Mouse (Mus musculus): ENCODE measurements around the gene Gnao1.

Gene Gnao1

DNA sequence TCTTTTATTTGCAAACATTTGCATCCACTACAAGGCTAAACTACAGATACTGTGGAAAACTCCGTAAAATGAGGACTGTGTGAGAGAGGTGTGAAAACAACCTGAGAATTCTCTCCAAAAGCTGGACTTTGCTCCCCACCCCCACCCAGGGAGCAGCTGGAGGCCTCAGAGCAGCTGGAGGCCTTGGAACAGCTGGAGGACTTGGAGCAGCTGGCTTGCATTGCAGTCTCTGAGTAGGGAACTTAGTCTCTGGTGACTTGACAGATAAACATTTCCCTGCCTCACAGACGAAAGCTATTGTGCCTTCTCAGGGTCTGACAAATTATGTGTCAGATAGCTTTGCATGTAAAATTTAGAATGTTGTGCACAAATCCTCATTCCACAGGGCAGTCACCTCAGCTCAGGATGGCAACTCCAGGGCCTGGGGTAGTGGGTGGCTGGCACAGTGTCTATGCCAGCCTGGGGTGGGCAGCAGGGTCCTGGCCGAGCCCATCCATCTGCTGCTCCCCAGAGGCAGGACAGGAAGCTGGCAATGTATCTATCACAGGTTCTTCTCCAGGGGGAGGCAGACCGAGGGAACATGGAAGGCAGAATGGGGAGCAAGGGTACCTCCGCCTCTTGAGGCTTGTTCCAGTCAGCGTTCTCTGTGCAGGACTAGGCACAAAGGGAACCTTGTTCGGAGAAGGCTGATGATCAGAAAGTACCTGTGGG is 87.2 kb downstream of the Gnao1 start:
- WGBS = 61% methylated on average over 7 of the region's 7 CpGs

DNA sequence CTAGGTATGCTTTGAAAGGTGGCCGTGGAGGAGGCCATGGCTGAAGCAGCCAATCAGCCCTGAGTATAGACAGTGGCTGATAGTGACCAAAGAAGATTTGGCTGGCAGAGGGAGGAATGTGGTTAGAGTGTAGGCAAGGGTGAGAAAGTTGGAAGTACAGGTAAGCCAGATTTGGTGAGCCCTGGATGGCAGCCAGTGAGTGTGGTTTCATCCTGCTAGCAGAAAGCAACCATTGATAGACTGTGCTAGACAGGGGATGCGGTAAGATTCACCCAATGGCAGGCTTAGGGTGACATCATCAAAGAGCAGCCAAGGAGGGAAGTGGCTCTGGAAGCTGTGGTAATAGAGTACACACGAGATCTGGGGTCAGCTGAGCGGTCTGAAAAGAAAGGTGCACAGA is 88.8 kb downstream of the Gnao1 start:
- WGBS = 58% methylated on average over 4 of the region's 4 CpGs

DNA sequence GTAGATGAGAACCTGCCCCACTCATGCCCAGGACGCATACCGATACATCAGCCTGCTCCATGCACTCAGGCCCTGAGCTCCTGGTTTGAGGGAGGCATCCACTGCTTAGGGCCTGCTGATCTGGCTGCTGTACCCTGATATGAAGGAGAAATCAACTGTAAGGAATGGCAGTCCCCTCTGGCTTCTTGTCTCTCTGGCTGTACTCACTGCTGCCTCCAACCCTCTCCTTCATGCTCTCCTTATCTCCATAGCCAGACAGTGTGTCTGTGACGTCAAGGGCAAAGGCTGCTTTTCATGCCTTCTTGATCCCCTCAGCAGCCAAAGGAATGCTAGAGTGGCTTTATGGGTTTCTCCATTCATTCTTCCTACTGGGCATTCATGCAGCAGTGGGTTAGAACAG is 92.3 kb downstream of the Gnao1 start:
- 71% methylated on average over 3 of the region's 3 CpGs for WGBS

DNA sequence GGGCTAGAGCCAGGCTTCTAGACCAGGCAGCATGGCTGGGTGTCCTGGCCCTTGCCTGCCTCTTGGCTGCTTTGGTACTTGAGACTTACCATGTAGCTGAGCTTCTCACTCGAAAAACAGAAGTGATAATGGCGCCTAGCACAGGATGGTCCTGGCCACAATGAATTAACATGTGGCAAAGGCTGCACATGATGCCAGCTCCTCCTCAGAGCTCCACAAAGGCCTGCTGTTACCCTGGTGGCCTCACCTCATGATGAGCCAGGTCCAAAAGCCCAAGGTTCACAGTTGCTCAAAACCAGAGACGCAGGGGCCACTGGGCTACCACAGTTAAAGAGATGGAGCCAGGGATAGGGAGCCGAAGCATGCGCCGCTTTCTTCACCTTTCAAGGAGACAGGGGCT is 97.2 kb downstream of the Gnao1 start:
- WGBS = 78% methylated on average over 6 of the region's 6 CpGs

DNA sequence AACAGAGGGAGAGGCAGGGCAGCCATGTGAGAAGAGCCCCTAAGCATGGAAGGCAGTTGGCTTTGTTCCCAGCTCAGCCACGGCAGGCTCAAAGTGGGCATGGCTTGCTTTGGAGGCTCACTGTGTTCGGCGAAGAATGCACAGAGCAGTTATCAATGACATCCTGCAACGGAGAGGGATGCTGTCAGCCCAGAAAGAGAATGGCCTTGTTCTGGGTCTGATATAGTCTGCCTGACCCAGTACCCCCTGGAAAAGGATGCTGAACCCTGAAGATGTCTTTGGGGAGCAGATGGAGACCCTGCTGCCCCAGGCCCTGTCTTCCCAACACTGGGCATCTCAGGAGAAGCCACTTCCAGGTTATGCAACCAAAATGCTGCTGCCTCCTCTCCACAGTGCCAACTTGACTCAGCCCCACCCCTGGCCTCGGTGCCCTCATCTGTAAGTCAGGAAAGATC is 98.2 kb downstream of the Gnao1 start:
- 17% methylated on average over 5 of the region's 5 CpGs for WGBS

DNA sequence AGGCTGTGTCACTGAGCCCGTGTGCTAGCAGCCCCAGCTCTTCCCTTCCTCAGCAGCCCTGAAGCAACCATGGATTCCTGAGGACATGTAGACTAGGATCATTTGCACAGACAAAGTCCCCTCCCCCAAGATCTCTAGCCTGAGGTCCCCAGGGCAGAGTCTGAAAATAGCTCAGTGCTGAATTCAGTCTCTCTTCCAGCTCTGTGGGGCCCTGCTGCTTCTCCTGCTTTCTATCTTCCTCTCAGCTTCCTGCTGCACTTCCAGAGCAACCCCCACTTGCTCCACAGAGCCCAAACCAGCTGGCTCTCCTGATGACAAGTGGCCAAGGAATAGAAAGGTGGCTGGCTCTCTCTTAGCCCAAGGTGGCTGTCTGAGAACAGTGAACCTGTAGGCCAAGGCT is 98.8 kb downstream of the Gnao1 start:
- 9% methylated on average over 1 of the region's 1 CpGs for WGBS

DNA sequence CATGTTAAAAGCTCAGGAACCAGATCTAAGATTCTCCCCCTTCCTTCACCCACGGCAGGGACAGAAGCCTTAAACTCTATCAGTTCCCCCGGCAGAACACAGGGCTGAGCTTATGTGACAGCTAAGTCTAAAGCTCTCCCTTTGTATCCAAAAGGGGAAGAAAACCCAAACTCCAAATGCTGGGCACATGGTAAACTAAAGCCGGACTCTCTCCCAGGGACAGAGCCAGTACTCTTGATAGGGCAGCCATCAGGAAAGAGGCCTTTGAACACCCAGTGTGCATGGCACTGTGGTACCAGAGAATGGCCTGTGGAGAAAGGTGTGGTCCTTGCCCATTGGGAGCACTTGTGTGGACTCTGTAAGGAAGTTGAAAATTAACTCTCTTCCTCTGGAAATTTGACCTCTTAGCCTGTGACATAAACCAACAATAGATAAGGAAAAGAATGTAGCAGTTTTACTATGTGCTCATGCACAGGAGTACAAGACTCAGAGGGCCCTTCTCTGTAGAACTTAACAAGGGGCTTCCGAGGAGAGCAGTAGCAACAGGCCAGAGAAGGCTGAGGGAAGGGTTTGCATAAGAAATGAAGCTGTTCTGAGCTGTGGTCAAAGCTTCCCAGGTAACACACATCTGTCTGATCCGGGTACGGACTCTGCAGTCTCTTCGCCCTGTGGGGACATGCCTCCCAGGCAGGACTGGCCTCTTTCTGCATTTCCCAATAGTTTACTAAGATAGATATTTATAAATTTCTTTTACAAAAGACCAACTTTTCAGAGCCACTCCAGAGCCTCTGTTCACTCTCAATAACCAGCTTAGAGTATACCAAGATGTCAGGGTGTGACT is 102.2 kb downstream of the Gnao1 start:
- 68% methylated on average over 7 of the region's 7 CpGs for WGBS

DNA sequence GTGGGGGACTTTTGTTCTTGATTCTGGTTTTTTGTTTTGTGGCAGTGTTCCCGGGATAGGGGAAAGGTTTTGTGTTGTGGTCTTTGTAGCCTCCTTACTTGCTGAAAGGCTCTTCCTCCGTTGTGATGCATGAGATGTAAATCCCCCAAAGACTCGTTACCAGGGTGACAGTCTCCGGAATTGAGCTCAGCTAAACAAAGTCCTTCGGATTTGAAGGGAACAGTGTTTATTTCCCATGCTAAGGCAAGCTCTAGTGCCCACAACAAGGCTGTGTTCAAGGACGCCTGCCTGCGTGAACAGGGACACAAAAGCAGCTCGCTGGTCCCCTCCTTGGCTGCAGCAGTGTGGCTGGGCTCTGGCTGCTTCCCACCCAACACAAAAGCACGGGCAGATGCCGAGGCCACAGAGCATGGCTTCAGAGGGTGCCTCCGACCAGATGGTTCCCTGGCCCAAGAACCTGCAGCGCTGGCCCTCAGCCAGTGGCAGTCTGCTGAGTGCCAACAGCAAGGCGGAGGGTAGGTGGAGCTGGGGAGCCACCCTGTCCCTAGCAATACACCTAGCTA is 108.2 kb downstream of the Gnao1 start:
- 20% methylated on average over 13 of the region's 13 CpGs for WGBS

DNA sequence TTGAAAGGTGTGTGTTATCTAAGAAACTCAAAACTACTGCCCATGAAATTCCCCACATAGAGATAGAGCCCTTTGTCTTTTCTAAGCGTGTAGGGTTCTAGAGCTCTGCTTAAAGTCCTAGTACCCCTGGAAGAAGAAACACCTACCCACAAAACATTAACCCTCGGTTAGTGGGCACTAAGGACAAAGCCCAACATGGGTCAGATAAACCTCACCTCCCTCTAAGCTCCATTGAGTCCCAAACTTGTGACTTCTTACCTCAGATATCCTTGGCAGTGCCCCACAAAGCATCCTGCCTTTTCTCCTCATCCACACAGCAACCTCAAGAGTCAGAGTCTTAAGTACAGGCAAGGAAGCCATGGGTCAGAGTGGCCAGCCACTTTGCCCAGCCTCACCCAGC is 108.8 kb downstream of the Gnao1 start:
- WGBS = 54% methylated on average over 2 of the region's 2 CpGs

DNA sequence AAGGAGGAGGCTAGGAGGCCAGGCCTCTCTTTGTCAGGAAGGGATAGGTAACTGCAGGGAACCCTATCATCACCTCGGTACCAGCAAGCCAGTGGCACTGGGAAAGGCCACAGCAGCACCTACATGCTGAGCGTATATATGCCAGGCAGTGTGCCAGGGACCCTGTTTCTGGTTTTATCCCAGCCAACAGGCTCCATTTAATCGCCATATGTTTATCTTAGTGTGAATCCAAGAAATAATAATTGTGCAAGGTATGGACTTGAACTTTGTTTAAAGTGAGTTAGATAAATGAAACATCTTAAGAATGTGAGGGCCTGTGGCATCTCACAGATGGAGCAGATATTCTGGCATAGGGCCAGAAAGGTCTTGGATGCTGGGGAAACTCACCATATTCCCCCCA is 109.7 kb downstream of the Gnao1 start:
- WGBS = 35% methylated on average over 3 of the region's 3 CpGs

DNA sequence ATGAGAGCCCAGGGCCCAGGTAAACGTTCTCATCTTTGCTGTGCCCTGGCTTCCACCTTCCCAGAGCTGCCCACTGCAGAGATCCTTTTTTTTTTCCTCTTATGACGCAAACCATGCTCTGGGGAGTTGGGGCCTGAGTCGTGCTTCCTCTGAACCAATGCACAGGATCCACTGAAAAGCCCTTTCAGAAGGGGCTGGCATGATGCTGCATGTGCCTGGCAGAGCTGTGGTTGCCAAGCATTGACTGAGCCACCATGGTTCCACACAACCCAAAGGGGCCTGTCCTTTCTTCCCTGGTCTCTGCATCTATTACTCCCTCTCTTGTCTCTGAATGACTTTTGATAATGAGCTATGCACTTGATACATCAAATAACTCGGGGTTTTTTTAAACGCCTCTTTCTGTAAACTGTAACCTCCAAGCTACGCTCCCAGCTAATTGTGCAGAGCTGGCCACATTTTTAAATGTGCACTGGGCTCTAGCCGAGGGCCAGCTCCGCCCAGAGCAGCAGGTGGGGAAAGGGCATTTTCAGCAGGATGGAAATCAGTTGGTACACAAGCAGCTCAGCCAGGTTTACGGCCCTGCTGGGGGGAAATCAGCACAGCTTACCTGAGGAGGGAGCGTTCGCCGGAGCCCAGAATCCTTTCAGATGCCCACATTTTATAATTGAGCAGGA is 110.3 kb downstream of the Gnao1 start:
- WGBS = 48% methylated on average over 12 of the region's 12 CpGs

DNA sequence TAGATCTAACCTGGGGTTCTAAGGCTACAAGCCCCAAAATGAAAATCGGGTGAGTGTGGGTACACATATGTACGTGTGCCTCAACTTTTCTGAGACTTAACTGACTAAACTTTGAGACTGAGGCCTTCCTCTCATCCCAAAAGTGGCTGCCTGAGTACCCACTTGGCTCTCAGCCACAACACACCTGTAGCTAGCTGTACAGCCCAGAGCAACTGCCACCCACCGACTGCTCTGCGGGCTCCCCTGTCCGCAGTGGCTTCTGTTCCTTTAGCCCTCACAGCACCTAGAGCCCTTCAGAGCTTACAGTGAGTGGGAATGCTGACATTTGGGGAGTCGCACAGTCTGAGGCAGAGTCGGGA is 110.8 kb downstream of the Gnao1 start:
- 67% methylated on average over 7 of the region's 7 CpGs for WGBS

DNA sequence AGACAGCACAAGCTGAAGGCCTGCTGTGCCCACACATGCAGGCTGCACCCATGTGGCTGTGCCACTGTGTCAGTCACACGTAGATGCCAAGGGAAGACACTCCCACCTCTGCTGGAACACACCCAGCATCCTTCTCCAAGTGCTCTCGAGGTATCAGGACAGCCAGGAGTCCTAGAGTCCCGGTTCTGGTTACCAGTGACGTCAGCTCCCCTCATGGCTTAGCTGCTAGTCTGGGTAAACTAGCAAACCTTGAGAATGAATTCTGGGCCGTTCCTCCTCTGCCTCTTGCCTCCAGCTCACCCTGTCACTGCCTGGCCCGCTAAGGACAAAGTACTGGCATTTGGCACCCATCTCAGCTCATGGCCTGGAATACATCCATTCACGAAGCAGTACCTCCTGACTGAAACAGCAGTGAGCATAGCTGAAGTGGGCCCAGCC is 114.2 kb downstream of the Gnao1 start:
- 25% methylated on average over 7 of the region's 7 CpGs for WGBS

DNA sequence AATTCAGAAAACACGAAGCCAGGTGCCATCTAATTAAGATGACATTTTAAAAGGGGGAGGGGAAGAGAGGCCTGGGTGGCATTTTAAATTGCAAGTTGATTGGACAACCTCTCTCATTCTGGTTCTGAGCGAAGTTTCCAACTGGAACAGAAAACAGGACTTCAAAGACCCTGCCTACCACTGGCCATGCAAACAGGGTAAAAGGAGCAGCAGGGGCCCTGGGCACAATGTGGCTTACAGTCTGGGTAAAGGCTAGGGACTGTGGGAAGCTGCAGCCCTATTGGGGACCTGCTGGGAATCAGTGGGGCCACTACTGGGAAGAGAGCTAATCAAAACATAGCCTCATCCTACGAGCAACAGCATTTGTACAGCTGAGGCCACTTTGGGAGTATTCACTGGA is 115.7 kb downstream of the Gnao1 start:
- 39% methylated on average over 3 of the region's 3 CpGs for WGBS

DNA sequence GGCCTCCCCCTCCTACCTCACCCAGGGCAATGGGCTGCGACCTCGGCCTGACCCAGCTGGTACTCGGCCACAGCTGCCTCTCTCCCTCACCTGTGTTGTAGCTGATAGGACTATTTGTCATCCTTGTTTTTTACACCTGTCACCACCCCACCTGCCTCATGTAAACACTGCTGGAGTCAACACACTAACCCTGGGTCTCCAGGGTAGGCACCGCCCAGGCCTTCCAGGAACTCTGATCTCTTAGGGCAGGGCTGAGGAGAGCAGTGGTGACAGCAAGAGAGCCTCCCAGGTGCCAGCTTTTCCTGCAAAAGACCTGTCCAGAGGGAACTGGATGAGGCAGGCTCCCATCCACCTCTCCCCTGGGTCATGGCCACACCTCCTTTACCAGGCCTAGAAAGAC is 119.5 kb downstream of the Gnao1 start:
- 92% methylated on average over 4 of the region's 4 CpGs for WGBS

DNA sequence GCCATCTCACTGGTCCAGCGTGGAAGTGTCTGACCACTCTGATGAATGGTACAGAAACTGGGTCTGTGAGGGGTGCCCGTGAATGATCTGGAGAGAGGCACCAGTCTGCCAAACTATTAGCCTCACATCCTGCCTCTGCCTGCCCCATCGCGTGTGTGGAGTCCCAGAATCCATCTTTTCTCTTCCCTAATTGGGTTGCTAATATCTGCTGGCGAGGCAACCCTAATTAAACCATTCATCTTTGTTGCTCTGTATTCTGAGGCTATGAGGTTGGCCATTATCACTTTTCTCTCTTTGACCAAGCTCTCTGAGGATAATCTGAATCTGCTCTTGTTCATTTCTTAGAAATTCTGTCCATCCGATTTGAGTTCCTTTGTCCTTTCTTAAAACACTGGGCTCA is 121.6 kb downstream of the Gnao1 start:
- WGBS = 41% methylated on average over 6 of the region's 6 CpGs

DNA sequence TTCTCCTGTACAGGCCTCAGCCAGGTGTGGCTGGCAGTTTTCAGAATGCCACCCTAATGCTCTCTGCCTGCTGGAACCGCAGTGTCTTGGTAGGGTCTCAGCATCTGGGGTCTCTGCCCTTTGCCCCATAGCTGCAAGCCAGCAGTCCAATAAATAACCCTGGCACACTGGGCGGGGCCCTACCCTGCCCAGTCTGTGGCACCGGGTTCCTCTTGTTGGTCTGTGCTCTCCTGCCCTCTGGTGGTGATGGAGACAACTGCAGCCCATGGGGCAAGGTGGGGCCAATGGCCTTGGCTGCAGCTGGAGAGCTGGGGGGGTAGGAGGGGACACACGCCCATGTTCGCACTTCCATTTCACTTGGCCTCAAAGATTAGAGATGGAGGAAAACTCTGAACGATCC is 123.1 kb downstream of the Gnao1 start:
- 14% methylated on average over 6 of the region's 6 CpGs for WGBS

DNA sequence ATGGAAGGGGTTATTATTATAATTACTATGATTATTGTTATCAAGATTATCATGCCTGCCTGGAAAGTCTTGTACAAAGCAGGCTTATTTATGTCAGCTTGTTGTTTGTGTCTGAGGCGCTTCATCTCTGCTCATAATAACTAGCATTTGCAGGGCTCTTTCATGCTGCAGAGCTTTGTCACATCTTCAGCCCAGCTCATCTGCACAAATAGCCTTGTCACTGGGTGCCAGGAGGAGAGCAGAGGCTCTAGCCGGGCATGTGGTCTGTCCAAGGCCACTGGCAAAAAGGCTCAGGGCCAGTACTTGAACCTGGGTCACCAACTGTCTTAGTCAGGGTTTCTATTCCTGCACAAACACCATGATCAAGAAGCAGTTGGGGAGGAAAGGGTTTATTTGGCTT is 123.5 kb downstream of the Gnao1 start:
- WGBS = 47% methylated on average over 2 of the region's 2 CpGs

DNA sequence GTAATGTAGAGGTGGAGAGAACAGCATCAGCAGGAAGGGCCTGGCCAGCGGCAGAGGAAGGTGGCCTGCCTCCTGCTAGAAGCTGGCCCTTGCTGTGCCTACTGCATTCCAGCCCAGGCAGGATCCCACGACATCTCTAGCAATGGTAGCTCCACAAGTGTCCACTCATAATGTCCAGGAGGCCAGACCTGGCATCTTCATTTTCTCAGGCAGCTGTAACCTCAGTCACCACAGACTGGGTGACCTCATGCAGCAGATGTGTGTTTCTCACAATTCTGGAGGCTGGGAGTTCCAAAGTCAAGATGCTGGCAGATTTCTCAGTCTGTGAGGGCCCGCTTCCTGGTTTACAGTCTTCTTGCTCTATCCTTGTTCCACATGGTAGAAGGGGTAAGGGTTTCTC is 128.4 kb downstream of the Gnao1 start:
- WGBS = 82% methylated on average over 3 of the region's 3 CpGs

DNA sequence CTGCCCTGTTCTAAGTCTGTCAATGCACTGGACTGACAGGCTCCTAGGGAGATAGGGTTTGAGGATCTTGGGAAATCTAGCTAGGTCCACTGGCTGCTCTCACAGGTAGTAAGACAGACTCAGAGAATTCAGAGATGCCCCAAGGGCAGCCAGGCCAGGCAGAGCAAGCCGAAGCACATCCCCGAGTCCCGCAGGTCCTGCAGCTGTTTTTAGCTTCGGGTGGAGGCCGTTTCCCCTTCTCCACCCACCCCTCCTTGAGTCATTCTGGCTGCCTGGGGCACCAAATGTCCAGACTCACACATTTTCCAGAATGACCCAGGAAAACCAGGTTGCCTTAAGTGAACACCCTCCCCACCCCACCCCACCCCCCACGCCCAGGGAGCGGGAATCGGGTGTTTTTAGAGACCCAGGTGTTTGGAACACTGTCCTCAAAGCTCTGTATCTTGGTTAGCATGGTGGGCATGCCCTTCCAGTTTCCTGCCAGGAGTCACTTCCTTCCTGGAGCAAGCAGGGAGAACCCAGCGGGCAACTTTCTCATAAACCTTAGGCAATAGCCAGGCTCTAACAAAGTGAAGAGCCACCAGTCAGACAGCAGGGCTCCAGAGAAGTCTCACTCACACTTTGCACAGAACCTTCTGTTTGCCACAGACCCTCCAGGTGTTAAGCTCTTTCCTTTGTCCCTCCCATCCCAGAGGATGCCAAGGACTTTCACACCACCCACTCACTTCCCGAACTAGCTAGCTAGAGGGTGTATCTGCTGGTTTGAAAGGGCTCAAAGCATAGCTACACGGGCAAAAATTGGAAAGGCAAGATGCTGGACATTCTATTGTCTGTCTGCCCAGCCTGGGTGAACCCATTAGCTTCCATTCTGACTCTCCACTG is 131.0 kb downstream of the Gnao1 start:
- 29% methylated on average over 11 of the region's 11 CpGs for WGBS

DNA sequence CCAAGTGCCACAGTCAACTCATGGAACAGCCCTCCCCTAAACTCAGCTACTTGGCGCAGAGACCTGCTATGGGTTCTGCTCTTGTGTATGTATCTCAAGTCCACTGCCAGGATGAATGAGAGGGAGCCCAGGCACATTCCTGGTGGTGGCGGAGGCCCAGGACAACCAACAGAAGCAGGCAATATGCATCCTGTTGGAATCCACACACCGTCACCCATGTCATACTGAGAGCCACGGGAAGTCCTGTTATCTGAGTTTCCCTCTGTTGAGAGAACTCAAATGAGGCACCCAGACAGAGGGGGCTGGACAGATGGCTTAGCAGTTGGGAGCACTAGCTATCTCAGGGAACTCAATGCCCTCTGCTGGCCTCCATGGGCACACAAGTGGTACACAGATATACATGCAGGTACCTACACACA is 131.9 kb downstream of the Gnao1 start:
- WGBS = 28% methylated on average over 4 of the region's 4 CpGs
